Mouse (Mus musculus): ENCODE results near the gene Itgb1. TPM values are rescaled to one million over a fixed set of nuclear protein-coding genes. Genes with fewer than 3 reads are reported as not detected.

Itgb1 gene
- polyA plus RNA-seq, 1 experiment: 74.0 TPM

GRCm38 (mm10) chr8:128684609-128685506, 596 bp upstream of the Itgb1 start:
- DNase-seq (ENCODE audit: low read depth): peak; percentile 82
- TF ChIP-seq POLR2A (IDR thresholded peaks at IDR 0.05; ENCODE audit: borderline replicate concordance, extremely low read depth, insufficient read depth, insufficient read length, poor library complexity, severe bottlenecking) (no peak; the same call in 1 of the 2 replicates), CTCF (IDR thresholded peaks at IDR 0.05; ENCODE audit: borderline replicate concordance, extremely low read depth, insufficient read depth, insufficient read length) (no peak)

- no peak for DNase-seq (ENCODE audit: low read depth)
- TF ChIP-seq POLR2A (IDR thresholded peaks at IDR 0.05; ENCODE audit: borderline replicate concordance, extremely low read depth, insufficient read depth, insufficient read length, poor library complexity, severe bottlenecking) (no peak), CTCF (IDR thresholded peaks at IDR 0.05; ENCODE audit: borderline replicate concordance, extremely low read depth, insufficient read depth, insufficient read length) (no peak)
Measured at GRCm38 (mm10) chr8:128686429-128686990, 1.1 kb downstream of the Itgb1 start.

- TF ChIP-seq CTCF (IDR thresholded peaks at IDR 0.05; ENCODE audit: borderline replicate concordance, extremely low read depth, insufficient read depth, insufficient read length): no peak
- no peak for TF ChIP-seq POLR2A (IDR thresholded peaks at IDR 0.05; ENCODE audit: borderline replicate concordance, extremely low read depth, insufficient read depth, insufficient read length, poor library complexity, severe bottlenecking)
- DNase-seq (ENCODE audit: low read depth): no peak
Measured at GRCm38 (mm10) chr8:128688679-128689078, 3.2 kb downstream of the Itgb1 start.

- no peak for DNase-seq (ENCODE audit: low read depth)
- TF ChIP-seq CTCF (IDR thresholded peaks at IDR 0.05; ENCODE audit: borderline replicate concordance, extremely low read depth, insufficient read depth, insufficient read length) (no peak), POLR2A (IDR thresholded peaks at IDR 0.05; ENCODE audit: borderline replicate concordance, extremely low read depth, insufficient read depth, insufficient read length, poor library complexity, severe bottlenecking) (no peak)
Measured at GRCm38 (mm10) chr8:128690056-128690455, 4.6 kb downstream of the Itgb1 start.

GRCm38 (mm10) chr8:128696701-128697397, 11.4 kb downstream of the Itgb1 start:
- TF ChIP-seq CTCF (IDR thresholded peaks at IDR 0.05; ENCODE audit: borderline replicate concordance, extremely low read depth, insufficient read depth, insufficient read length) (no peak), POLR2A (IDR thresholded peaks at IDR 0.05; ENCODE audit: borderline replicate concordance, extremely low read depth, insufficient read depth, insufficient read length, poor library complexity, severe bottlenecking) (no peak)
- DNase-seq (ENCODE audit: low read depth): no peak

- DNase-seq (ENCODE audit: low read depth): no peak
- no peak for TF ChIP-seq POLR2A (IDR thresholded peaks at IDR 0.05; ENCODE audit: borderline replicate concordance, extremely low read depth, insufficient read depth, insufficient read length, poor library complexity, severe bottlenecking)
- TF ChIP-seq CTCF (IDR thresholded peaks at IDR 0.05; ENCODE audit: borderline replicate concordance, extremely low read depth, insufficient read depth, insufficient read length): no peak
Measured at GRCm38 (mm10) chr8:128697945-128698344, 12.5 kb downstream of the Itgb1 start.

GRCm38 (mm10) chr8:128704376-128704775, 18.9 kb downstream of the Itgb1 start:
- no peak for DNase-seq (ENCODE audit: low read depth)
- TF ChIP-seq POLR2A (IDR thresholded peaks at IDR 0.05; ENCODE audit: borderline replicate concordance, extremely low read depth, insufficient read depth, insufficient read length, poor library complexity, severe bottlenecking): no peak
- TF ChIP-seq CTCF (IDR thresholded peaks at IDR 0.05; ENCODE audit: borderline replicate concordance, extremely low read depth, insufficient read depth, insufficient read length): no peak

- no peak for DNase-seq (ENCODE audit: low read depth)
- TF ChIP-seq POLR2A (IDR thresholded peaks at IDR 0.05; ENCODE audit: borderline replicate concordance, extremely low read depth, insufficient read depth, insufficient read length, poor library complexity, severe bottlenecking): no peak
- TF ChIP-seq CTCF (IDR thresholded peaks at IDR 0.05; ENCODE audit: borderline replicate concordance, extremely low read depth, insufficient read depth, insufficient read length): no peak
Measured at GRCm38 (mm10) chr8:128704836-128705235, 19.4 kb downstream of the Itgb1 start.

GRCm38 (mm10) chr8:128709261-128709660, 23.8 kb downstream of the Itgb1 start:
- peak; percentile 75; the same call in 1 of the 2 replicates for TF ChIP-seq CTCF (IDR thresholded peaks at IDR 0.05; ENCODE audit: borderline replicate concordance, extremely low read depth, insufficient read depth, insufficient read length)
- no peak for TF ChIP-seq POLR2A (IDR thresholded peaks at IDR 0.05; ENCODE audit: borderline replicate concordance, extremely low read depth, insufficient read depth, insufficient read length, poor library complexity, severe bottlenecking)
- peak; percentile 74 for DNase-seq (ENCODE audit: low read depth)

- TF ChIP-seq CTCF (IDR thresholded peaks at IDR 0.05; ENCODE audit: borderline replicate concordance, extremely low read depth, insufficient read depth, insufficient read length) (no peak), POLR2A (IDR thresholded peaks at IDR 0.05; ENCODE audit: borderline replicate concordance, extremely low read depth, insufficient read depth, insufficient read length, poor library complexity, severe bottlenecking) (no peak)
- DNase-seq (ENCODE audit: low read depth): no peak
Measured at GRCm38 (mm10) chr8:128716184-128716583, 30.7 kb downstream of the Itgb1 start.

GRCm38 (mm10) chr8:128724819-128725218, 39.4 kb downstream of the Itgb1 start:
- peak; percentile 76 for DNase-seq (ENCODE audit: low read depth)
- TF ChIP-seq POLR2A (IDR thresholded peaks at IDR 0.05; ENCODE audit: borderline replicate concordance, extremely low read depth, insufficient read depth, insufficient read length, poor library complexity, severe bottlenecking) (no peak), CTCF (IDR thresholded peaks at IDR 0.05; ENCODE audit: borderline replicate concordance, extremely low read depth, insufficient read depth, insufficient read length) (peak; percentile 59; the same call in 1 of the 2 replicates)
